ENCODE assay signal across 22 mouse cellular contexts in the genomic region with DNA sequence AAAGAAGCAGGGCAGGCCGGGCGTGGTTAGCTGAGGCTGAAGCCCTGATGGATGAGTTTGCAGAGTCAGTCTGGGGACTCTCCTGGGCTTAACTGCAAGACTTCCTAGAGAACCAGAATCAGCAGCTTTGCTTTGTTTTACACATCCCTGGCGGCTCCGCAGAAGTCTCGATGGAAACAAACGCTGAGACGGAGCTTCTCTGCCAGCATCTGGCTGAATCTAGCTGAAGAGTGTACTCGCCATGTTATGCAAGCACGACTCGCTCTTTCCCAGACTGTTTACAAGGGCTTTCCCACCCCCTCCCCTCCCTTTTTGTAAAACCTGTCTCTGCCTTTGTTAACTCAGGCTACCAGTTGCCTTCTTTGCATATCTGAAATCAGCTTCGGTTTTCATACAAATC. TPM values are rescaled to one million over a fixed set of nuclear protein-coding genes. Genes with fewer than 3 reads are reported as not detected.
DNase-seq lines count a peak whose midpoint lies in the region; ATAC-seq and TF ChIP-seq lines count a peak whose summit lies in the region.
"Had no signal": no experiment of that assay in that cellular context is flagged by ENCODE, and none has a peak within 500 bp of the region (broad histone marks: within the 10 kb centered on the region; RNA-seq: fewer than 3 reads in every experiment).

No protein-coding gene starts in this region.

- no peaks in the 10 kb centered on the region for H3K36me3 ChIP-seq in midbrain, embryonic 11.5 days (ENCODE audit: control insufficient read depth, insufficient read depth, low read length)
- H3K36me3 ChIP-seq in midbrain, embryonic 10.5 days, result no peaks in the 10 kb centered on the region
- H3K36me3 ChIP-seq: embryonic facial prominence, embryonic 12.5 days; hindbrain, embryonic 15.5 days had no signal

- H3K27me3 ChIP-seq in midbrain, embryonic 11.5 days (ENCODE audit: control insufficient read depth, insufficient read depth, low read length), result no peaks in the 10 kb centered on the region
- no peaks in the 10 kb centered on the region for H3K27me3 ChIP-seq in midbrain, embryonic 10.5 days (ENCODE audit: low read depth, poor library complexity, severe bottlenecking)
- H3K27me3 ChIP-seq: embryonic facial prominence, embryonic 12.5 days; hindbrain, embryonic 15.5 days had no signal

- TF ChIP-seq CTCF in brain, embryonic 14.5 days (IDR thresholded peaks at IDR 0.05; ENCODE audit: borderline replicate concordance, extremely low read depth, insufficient read depth, insufficient read length), result no peak

- no peak overlapping the region for H3K27ac ChIP-seq in midbrain, embryonic 11.5 days (ENCODE audit: low read depth, low read length)
- H3K27ac ChIP-seq in midbrain, embryonic 10.5 days (replicated peaks), result no peak overlapping the region
- H3K27ac ChIP-seq: embryonic facial prominence, embryonic 12.5 days; hindbrain, embryonic 15.5 days had no signal

- H3K4me3 ChIP-seq in midbrain, embryonic 11.5 days (ENCODE audit: low read depth, low read length), result no peak overlapping the region
- no peak overlapping the region for H3K4me3 ChIP-seq in midbrain, embryonic 10.5 days
- H3K4me3 ChIP-seq: embryonic facial prominence, embryonic 12.5 days; hindbrain, embryonic 15.5 days had no signal

- no peak overlapping the region for H3K9ac ChIP-seq in midbrain, embryonic 11.5 days (ENCODE audit: low read length)
- H3K9ac ChIP-seq: embryonic facial prominence, embryonic 12.5 days; hindbrain, embryonic 15.5 days; liver, postnatal 0 days had no signal

- ATAC-seq in midbrain, embryonic 11.5 days (ENCODE audit: low FRiP score), result peak; percentile 33; the same call in 1 of the 2 replicates
- no peak for ATAC-seq in erythroid progenitor cell, adult 5-6 weeks (replicated peaks; ENCODE audit: low FRiP score, poor library complexity, severe bottlenecking)
- ATAC-seq: liver, postnatal 0 days; Patski had no signal

- WGBS in midbrain, embryonic 11.5 days, result 30% methylated on average over 11 of the region's 11 CpGs
- 28% methylated on average over 11 of the region's 11 CpGs for whole genome bisulfite sequencing in midbrain, embryonic 10.5 days

- no peak for TF ChIP-seq POLR2A in brain, embryonic 14.5 days (IDR thresholded peaks at IDR 0.05; ENCODE audit: borderline replicate concordance, extremely low read depth, insufficient read depth, insufficient read length, poor library complexity, severe bottlenecking)

- H3K9me3 ChIP-seq in midbrain, embryonic 11.5 days (ENCODE audit: control insufficient read depth, low read length), result no peaks in the 10 kb centered on the region
- H3K9me3 ChIP-seq in midbrain, embryonic 10.5 days (replicated peaks), result no peaks in the 10 kb centered on the region
- H3K9me3 ChIP-seq: embryonic facial prominence, embryonic 12.5 days; hindbrain, embryonic 15.5 days had no signal

- peak; percentile 30 to 66 for DNase-seq in frontal cortex, adult 2 months (ENCODE audit: extremely low spot score in 1 of 2, low spot score in 1 of 2)
- DNase-seq in frontal cortex, postnatal 14 days (ENCODE audit: low spot score in 2 of 2), result no peak
- peak; percentile 89 for DNase-seq in midbrain, embryonic 11.5 days (ENCODE audit: low spot score, missing footprints)
- DNase-seq in midbrain, embryonic 10.5 days (ENCODE audit: low spot score), result no peak
- DNase-seq in brain, embryonic 14.5 days (ENCODE audit: low read depth), result peak; percentile 24
- DNase-seq in right cerebral cortex, postnatal 36 days (ENCODE audit: low spot score in 2 of 2), result peak; percentile 34 to 52
- DNase-seq in thymus, postnatal 0 days (ENCODE audit: low spot score), result no peak
- DNase-seq: adrenal gland, postnatal 36 days; cerebellum, adult 9-10 months; heart, postnatal 14 days; kidney, adult 18-20 months; kidney, postnatal 14 days; liver; liver, postnatal 0 days; lung, postnatal 36 days; retina, postnatal 1 day; thymus, postnatal 4 days had no signal

- H3K4me2 ChIP-seq in midbrain, embryonic 11.5 days, result no peak overlapping the region
- H3K4me2 ChIP-seq: embryonic facial prominence, embryonic 12.5 days; heart, embryonic 11.5 days; hindbrain, embryonic 15.5 days had no signal

- H3K4me1 ChIP-seq in midbrain, embryonic 11.5 days (ENCODE audit: control insufficient read depth, insufficient read depth, low read length), result no peaks in the 10 kb centered on the region
- H3K4me1 ChIP-seq in midbrain, embryonic 10.5 days, result peaks cover 10% of the 10 kb centered on the region
- H3K4me1 ChIP-seq: embryonic facial prominence, embryonic 12.5 days; hindbrain, embryonic 15.5 days had no signal

RNA-seq across cellular contexts. Expression of a gene that starts 46.0 kb away (rescaled TPM):
- 134 and 138 TPM in 2 replicates for polyA plus RNA-seq in frontal cortex, adult 2 months (2012; rRNA removed)
- 194 and 196 TPM in 2 replicates for polyA plus RNA-seq in midbrain, embryonic 11.5 days (2014; fragmentation: Nextera tagmentation; extraction: Ambion mirVana)
- polyA plus RNA-seq in midbrain, embryonic 10.5 days (2016; fragmentation: Nextera tagmentation; extraction: Ambion mirVana), result 183 and 197 TPM in 2 replicates
- polyA plus RNA-seq in brain, embryonic 14.5 days (2012; rRNA removed), result 95.3 and 99.2 TPM in 2 replicates
- polyA plus RNA-seq in thymus, postnatal 0 days (2015; fragmentation: Nextera tagmentation; extraction: Ambion mirVana), result 218 and 220 TPM in 2 replicates
- 16.9 and 49.9 TPM in 2 replicates for total RNA-seq in erythroid progenitor cell, adult 5-6 weeks (2015; ENCODE audit: low replicate concordance)
- total RNA-seq in erythroid progenitor cell, adult 5-6 weeks (2017; ENCODE audit: low replicate concordance), result 25.2 and 55.3 TPM in 2 replicates

RNA-seq across cellular contexts. Expression of a gene that starts 50.0 kb away (rescaled TPM):
- polyA plus RNA-seq in frontal cortex, adult 2 months (2012; rRNA removed), result 0.14 and 0.32 TPM in 2 replicates
- 0.06 and 0.08 TPM in 2 replicates for polyA plus RNA-seq in midbrain, embryonic 11.5 days (2014; fragmentation: Nextera tagmentation; extraction: Ambion mirVana)
- polyA plus RNA-seq in midbrain, embryonic 10.5 days (2016; fragmentation: Nextera tagmentation; extraction: Ambion mirVana), result 0.09 and 0.11 TPM in 2 replicates
- 0.11 and 0.16 TPM in 2 replicates for polyA plus RNA-seq in brain, embryonic 14.5 days (2012; rRNA removed)
- polyA plus RNA-seq in thymus, postnatal 0 days (2015; fragmentation: Nextera tagmentation; extraction: Ambion mirVana), result not detected in 2 replicates
- not detected in 2 replicates for total RNA-seq in erythroid progenitor cell, adult 5-6 weeks (2015; ENCODE audit: low replicate concordance)
- total RNA-seq in erythroid progenitor cell, adult 5-6 weeks (2017; ENCODE audit: low replicate concordance), result not detected in 2 replicates
- total RNA-seq: adrenal gland, postnatal 36 days; heart, postnatal 14 days had no signal
- polyA plus RNA-seq: heart, embryonic 11.5 days; hindbrain, embryonic 15.5 days; liver, postnatal 0 days; Patski had no signal

Comparison
In these comparisons a context has a peak if more than half of its experiments do, and no peak if none do; other contexts are left out.
1. DNase-seq: peak in frontal cortex, adult 2 months (2 of 2), midbrain, embryonic 11.5 days (single experiment), brain, embryonic 14.5 days (single experiment) and right cerebral cortex, postnatal 36 days (2 of 2); none in frontal cortex, postnatal 14 days (0 of 2), midbrain, embryonic 10.5 days (single experiment) and thymus, postnatal 0 days (single experiment).